Mouse (Mus musculus) intestine, postnatal 0 days (tissue): ENCODE results near the gene Camk1d. TPM values are rescaled to one million over a fixed set of nuclear protein-coding genes. Genes with fewer than 3 reads are reported as not detected.

Source experiments
- ATAC-seq: fragments of 200-750 bp; cut with Nextera tagmentation; 2 replicates; pipeline ENCODE4 v1.8.0; 2017; ENCODE audit warnings: mild to moderate bottlenecking, moderate TSS enrichment, moderate library complexity
- H3K27ac ChIP-seq: fragments of 300-500 bp; sonication (generic); 2 replicates; pipeline ENCODE4 v1.5.1; 2014; ENCODE audit warnings: mild to moderate bottlenecking, low read depth, low read length, moderate library complexity
- H3K27me3 ChIP-seq: fragments of 300-500 bp; sonication (generic); replicated peaks from 2 replicates; pipeline ENCODE4 v1.6.1; 2014; ENCODE audit warnings: low read length, mixed read lengths; ENCODE audit not compliant: control insufficient read depth, insufficient read depth
- H3K36me3 ChIP-seq: fragments of 300-500 bp; sonication (generic); 2 replicates; pipeline ENCODE4 v1.6.1; 2014; ENCODE audit warnings: mild to moderate bottlenecking, moderate library complexity; ENCODE audit not compliant: control insufficient read depth, insufficient read depth
- H3K4me1 ChIP-seq: fragments of 300-500 bp; sonication (generic); replicated peaks from 2 replicates; pipeline ENCODE4 v1.6.1; 2014; ENCODE audit warnings: antibody characterized with exemption, low read length, mixed read lengths; ENCODE audit not compliant: control insufficient read depth, insufficient read depth
- H3K4me2 ChIP-seq: fragments of 300-500 bp; sonication (generic); replicated peaks from 2 replicates; pipeline ENCODE4 v1.6.1; 2014; ENCODE audit warnings: low read depth, mild to moderate bottlenecking, moderate library complexity
- H3K4me3 ChIP-seq: fragments of 300-500 bp; sonication (generic); 2 replicates; pipeline ENCODE4 v1.5.1; 2014; ENCODE audit warnings: low read depth, low read length
- H3K9ac ChIP-seq: fragments of 300-500 bp; sonication (generic); 2 replicates; pipeline ENCODE4 v1.6.1; 2014; ENCODE audit warnings: mild to moderate bottlenecking, low read depth, low read length
- H3K9me3 ChIP-seq: fragments of 300-500 bp; sonication (generic); 2 replicates; pipeline ENCODE4 v1.6.1; 2016; ENCODE audit warnings: mixed run types; ENCODE audit not compliant: control insufficient read depth
- CTCF ChIP-seq: sonication (generic); IDR thresholded peaks from 2 replicates; pipeline ENCODE4 v1.5.1; 2016; ENCODE audit warnings: low read depth, mild to moderate bottlenecking, control low read depth, antibody characterized with exemption, moderate library complexity
- WGBS: fragments of 180-500 bp; shearing (Covaris S2); extraction: QIAGEN DNeasy Blood & Tissue Kit; methylation state at CpG from one replicate; pipeline ENCODE4 v1.1.7; 2014; 5-methylcytosine and 5-hydroxymethylcytosine counted together
- polyA plus RNA-seq: library from polyadenylated mRNA; unstranded; fragments of >200 nt; fragmentation: Nextera tagmentation; extraction: Ambion mirVana; gene quantifications from 2 replicates; pipeline ENCODE4 v1.2.1, GENCODE M21; 2015

The Camk1d gene
- polyA plus RNA-seq, 1 experiment from 2014 or later, result 11.3 TPM

DNA sequence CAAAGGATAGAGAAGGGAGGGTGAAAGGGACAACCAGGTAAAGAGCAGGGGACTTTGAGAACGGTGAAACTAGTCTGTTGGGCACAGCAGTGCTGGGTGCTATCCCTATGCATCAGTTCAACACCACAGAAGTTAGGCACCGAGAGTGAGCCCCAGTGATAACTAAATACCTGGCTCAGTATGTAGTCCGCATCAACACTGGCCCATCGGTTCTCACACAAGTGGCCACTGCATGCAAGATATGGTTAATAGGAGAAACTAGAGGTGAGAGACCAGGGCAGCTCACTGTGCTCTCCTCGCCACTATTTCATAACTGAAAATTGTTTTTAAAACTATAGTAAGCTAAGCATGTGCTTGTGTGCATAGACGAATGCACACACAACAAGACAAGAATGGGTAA lies 228.5 kb downstream of the Camk1d start:
- H3K9me3 ChIP-seq, result no peaks in the 10 kb centered on the region
- H3K27me3 ChIP-seq, result no peaks in the 10 kb centered on the region
- H3K9ac ChIP-seq, result no peak overlapping the region
- H3K27ac ChIP-seq, result no peak overlapping the region
- no peaks in the 10 kb centered on the region for H3K36me3 ChIP-seq
- H3K4me3 ChIP-seq, result no peak overlapping the region
- no peak overlapping the region for H3K4me2 ChIP-seq
- ATAC-seq, result no peak
- no peak for TF ChIP-seq CTCF
- H3K4me1 ChIP-seq, result 0 out of 2 replicates have a peak, but pooled peaks cover 2% of the 10 kb centered on the region
- 92% methylated on average over 6 of the region's 6 CpGs for WGBS

DNA sequence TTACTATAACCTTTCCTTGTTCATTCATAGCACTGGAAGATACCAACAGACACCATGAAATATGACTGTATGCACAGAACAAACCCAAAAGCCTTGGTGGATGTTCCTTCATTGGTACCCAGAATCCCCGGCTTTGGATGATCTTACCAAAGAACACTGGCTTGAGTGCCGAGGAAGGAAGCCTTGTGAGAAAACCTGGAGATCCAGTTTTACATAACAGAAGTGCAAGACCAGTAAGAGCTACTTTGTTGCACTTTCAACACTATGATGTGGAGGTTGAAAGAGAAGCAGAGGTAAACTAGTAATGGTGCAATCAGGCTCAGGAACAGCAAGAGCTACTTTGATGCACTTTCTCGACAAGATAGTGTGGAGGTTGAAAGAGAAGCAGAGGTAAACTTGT lies 234.4 kb downstream of the Camk1d start:
- Histone ChIP-seq H3K4me3 (no peak overlapping the region), H3K9me3 (no peaks in the 10 kb centered on the region), H3K4me1 (0 out of 2 replicates have a peak, but pooled peaks cover 3% of the 10 kb centered on the region), H3K9ac (no peak overlapping the region), H3K4me2 (no peak overlapping the region), H3K36me3 (no peaks in the 10 kb centered on the region), H3K27me3 (no peaks in the 10 kb centered on the region), H3K27ac (no peak overlapping the region)
- WGBS, result 90% methylated on average over 3 of the region's 3 CpGs
- no peak for ATAC-seq
- no peak for TF ChIP-seq CTCF

DNA sequence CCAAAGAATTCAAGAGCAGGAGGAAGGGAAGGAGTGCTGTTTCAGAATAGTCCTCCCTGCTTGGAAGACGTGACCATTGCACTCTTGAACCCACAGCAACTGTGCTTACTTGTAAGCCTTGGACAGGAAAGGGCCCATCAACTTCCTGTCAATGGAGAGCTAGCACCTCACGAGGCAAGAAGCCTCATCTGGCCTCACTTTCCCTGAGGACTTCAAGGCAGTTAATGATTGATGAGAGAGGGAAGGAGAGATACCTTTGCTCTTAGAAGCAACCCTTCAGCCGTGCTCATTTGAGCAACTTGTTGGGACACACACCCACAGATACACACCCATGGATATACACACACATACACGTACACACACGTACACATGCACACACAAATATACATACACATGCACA lies 235.6 kb downstream of the Camk1d start:
- Histone ChIP-seq H3K27me3 (no peaks in the 10 kb centered on the region), H3K36me3 (no peaks in the 10 kb centered on the region), H3K27ac (no peak overlapping the region), H3K9me3 (no peaks in the 10 kb centered on the region), H3K4me3 (no peak overlapping the region), H3K4me2 (no peak overlapping the region), H3K9ac (no peak overlapping the region), H3K4me1 (0 out of 2 replicates have a peak, but pooled peaks cover 3% of the 10 kb centered on the region)
- ATAC-seq, result peak; percentile 80
- 47% methylated on average over 5 of the region's 5 CpGs for WGBS
- no peak for TF ChIP-seq CTCF

- no peak overlapping the region for H3K9ac ChIP-seq
- TF ChIP-seq CTCF, result peak; percentile 56
- no peaks in the 10 kb centered on the region for H3K9me3 ChIP-seq
- no peak overlapping the region for H3K4me3 ChIP-seq
- WGBS, result 90% methylated on average over 4 of the region's 4 CpGs
- 0 out of 2 replicates have a peak, but pooled peaks cover 3% of the 10 kb centered on the region for H3K4me1 ChIP-seq
- 0 out of 2 replicates have a peak, but pooled peaks have one; percentile 33 for ATAC-seq
- no peaks in the 10 kb centered on the region for H3K27me3 ChIP-seq
- H3K36me3 ChIP-seq, result no peaks in the 10 kb centered on the region
- no peak overlapping the region for H3K27ac ChIP-seq
- H3K4me2 ChIP-seq, result no peak overlapping the region
Measured at GRCm38 (mm10) chr2:5478256-5478655, 236.1 kb downstream of the Camk1d start.

DNA sequence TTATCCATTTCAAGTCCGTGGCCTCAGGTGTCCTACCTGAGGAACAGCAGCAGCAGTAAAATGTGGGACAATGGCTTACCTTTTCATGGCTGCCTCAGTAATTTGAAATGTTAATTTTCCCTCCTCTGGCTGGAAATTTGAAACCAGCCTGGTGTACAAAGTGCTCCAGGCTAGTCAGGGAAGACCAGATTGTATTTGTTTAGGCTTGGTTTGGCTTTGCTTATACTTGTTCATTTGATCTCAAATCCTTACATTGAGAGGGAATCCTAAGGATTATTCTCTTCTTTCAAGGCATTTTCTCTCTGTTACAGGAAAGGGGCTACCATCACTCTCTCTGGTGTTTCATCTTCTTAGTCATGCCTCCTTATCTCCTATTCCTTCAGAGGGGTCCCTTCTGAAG lies 236.8 kb downstream of the Camk1d start:
- H3K27me3 ChIP-seq, result no peaks in the 10 kb centered on the region
- H3K9me3 ChIP-seq, result no peaks in the 10 kb centered on the region
- H3K27ac ChIP-seq, result no peak overlapping the region
- H3K4me2 ChIP-seq, result no peak overlapping the region
- no peak overlapping the region for H3K4me3 ChIP-seq
- no peak overlapping the region for H3K9ac ChIP-seq
- 0 out of 2 replicates have a peak, but pooled peaks cover 3% of the 10 kb centered on the region for H3K4me1 ChIP-seq
- TF ChIP-seq CTCF, result no peak
- ATAC-seq, result no peak
- WGBS, result 94% methylated on average over 1 of the region's 1 CpGs
- H3K36me3 ChIP-seq, result no peaks in the 10 kb centered on the region

- TF ChIP-seq CTCF, result no peak
- no peak for ATAC-seq
- Histone ChIP-seq H3K36me3 (no peaks in the 10 kb centered on the region), H3K27me3 (no peaks in the 10 kb centered on the region), H3K4me2 (no peak overlapping the region), H3K9ac (no peak overlapping the region), H3K4me1 (no peaks in the 10 kb centered on the region), H3K9me3 (no peaks in the 10 kb centered on the region), H3K27ac (no peak overlapping the region), H3K4me3 (no peak overlapping the region)
- WGBS, result 85% methylated on average over 4 of the region's 4 CpGs
Measured at GRCm38 (mm10) chr2:5469366-5469941, 244.9 kb downstream of the Camk1d start.
